Mouse (Mus musculus) G1E (cell line): ENCODE measurements around the gene Gpatch8. TPM values are rescaled to one million over a fixed set of nuclear protein-coding genes. Genes with fewer than 3 reads are reported as not detected.

Source experiments
- ATAC-seq: 2 replicates; pipeline ENCODE4 v1.8.0; 2016; ENCODE audit warnings: mild to moderate bottlenecking; ENCODE audit not compliant: insufficient number of reproducible peaks, poor library complexity, low FRiP score, severe bottlenecking; ENCODE audit errors: extremely low read depth
- DNase-seq: peaks from one replicate; pipeline ENCODE4 v3.0.0; 2012; ENCODE audit warnings: low spot score
- H3K27me3 ChIP-seq: 2 replicates; pipeline ENCODE4 v1.6.1; 2012; ENCODE audit warnings: mild to moderate bottlenecking, low read length, inconsistent platforms; ENCODE audit not compliant: insufficient read depth
- H3K36me3 ChIP-seq: replicated peaks from 2 replicates; pipeline ENCODE3; 2012; ENCODE audit warnings: mild to moderate bottlenecking, inconsistent platforms
- H3K4me1 ChIP-seq: 2 replicates; pipeline ENCODE4 v1.6.1; 2012; ENCODE audit warnings: low read depth, low read length, inconsistent platforms, mixed read lengths; ENCODE audit not compliant: insufficient read depth
- H3K4me3 ChIP-seq: 2 replicates; pipeline ENCODE4 v1.5.1; 2012; ENCODE audit warnings: low read depth, mild to moderate bottlenecking, inconsistent platforms, low read length, moderate library complexity, mixed read lengths
- H3K9me3 ChIP-seq: replicated peaks from 2 replicates; pipeline ENCODE4 v1.6.1; 2012; ENCODE audit warnings: inconsistent platforms
- CTCF ChIP-seq: IDR thresholded peaks from 2 replicates; pipeline ENCODE4 v1.5.1; 2012; ENCODE audit warnings: low read depth, low read length, inconsistent platforms, mixed read lengths
- GATA1 ChIP-seq: IDR thresholded peaks from 2 replicates; pipeline ENCODE4 v1.6.1; 2012; ENCODE audit warnings: borderline replicate concordance, low read length, inconsistent platforms, mixed read lengths
- GATA2 ChIP-seq: IDR thresholded peaks from 2 replicates; pipeline ENCODE4 v1.6.1; 2012; ENCODE audit warnings: low read depth, low read length, inconsistent platforms, borderline replicate concordance
- POLR2AphosphoS5 ChIP-seq: IDR thresholded peaks from 2 replicates; pipeline ENCODE4 v1.6.1; 2012; ENCODE audit warnings: low read depth, low read length, inconsistent platforms; ENCODE audit not compliant: insufficient replicate concordance
- TAL1 ChIP-seq: conservative IDR thresholded peaks from 2 replicates; pipeline ENCODE4 v1.6.1; 2012; ENCODE audit warnings: low read depth, low read length, inconsistent platforms, mixed read lengths
- polyA plus RNA-seq: library from polyadenylated mRNA; stranded (reverse); fragments of >175 nt; gene quantifications from 2 replicates; pipeline ENCODE4 v1.2.3, GENCODE M21; 2012
- total RNA-seq, 2 experiments: library from RNA; stranded (forward) in 1 of 2; stranded (reverse) in 1 of 2; fragments of 200-1000 nt in 1 of 2; fragments of >200 nt in 1 of 2; fragmentation: Nextera tagmentation in 1 of 2; gene quantifications; 2 replicates each; pipeline ENCODE4 v1.2.3; 2014 to 2017

Gpatch8 gene
- total and polyA plus RNA-seq, 3 experiments = 16.1 to 69.2 (median 26.0) TPM

- H3K9me3 ChIP-seq = peaks cover 14% of the 10 kb centered on the region
- no peak overlapping the region for H3K4me3 ChIP-seq
- peak; percentile 70 for DNase-seq
- peaks cover 40% of the 10 kb centered on the region for H3K27me3 ChIP-seq
- H3K4me1 ChIP-seq = peaks cover 44% of the 10 kb centered on the region
- TF ChIP-seq CTCF (peak; percentile 53), GATA1 (no peak), POLR2AphosphoS5 (no peak), TAL1 (no peak), GATA2 (no peak)
- ATAC-seq = 0 out of 2 replicates have a peak, but pooled peaks have one; percentile 17
- peaks cover 36% of the 10 kb centered on the region for H3K36me3 ChIP-seq
Measured at GRCm38 (mm10) chr11:102434406-102434805, 121.8 kb downstream of the Gpatch8 start.

- TF ChIP-seq GATA1 = no peak
- TF ChIP-seq CTCF = no peak
- TF ChIP-seq POLR2AphosphoS5 = no peak
- no peak for TF ChIP-seq GATA2
- Histone ChIP-seq H3K9me3 (peaks cover 14% of the 10 kb centered on the region), H3K27me3 (peaks cover 40% of the 10 kb centered on the region), H3K4me3 (no peak overlapping the region), H3K4me1 (peaks cover 47% of the 10 kb centered on the region), H3K36me3 (peaks cover 36% of the 10 kb centered on the region)
- DNase-seq (no peak), ATAC-seq (no peak)
Measured at GRCm38 (mm10) chr11:102433866-102434265, 122.3 kb downstream of the Gpatch8 start.

GRCm38 (mm10) chr11:102432896-102433295 lies 123.3 kb downstream of the Gpatch8 start:
- peaks cover 8% of the 10 kb centered on the region for H3K9me3 ChIP-seq
- TF ChIP-seq POLR2AphosphoS5 (no peak), GATA2 (no peak), CTCF (no peak), GATA1 (no peak), TAL1 (no peak)
- DNase-seq = no peak
- peaks cover 41% of the 10 kb centered on the region for H3K4me1 ChIP-seq
- 0 out of 2 replicates have a peak overlapping the region, but pooled peaks have one; percentile 11 for H3K4me3 ChIP-seq
- no peak for ATAC-seq
- H3K36me3 ChIP-seq = peaks cover 36% of the 10 kb centered on the region
- H3K27me3 ChIP-seq = peaks cover 31% of the 10 kb centered on the region

- H3K9me3 ChIP-seq = peaks cover 2% of the 10 kb centered on the region
- peaks cover 25% of the 10 kb centered on the region for H3K27me3 ChIP-seq
- DNase-seq (no peak), ATAC-seq (no peak)
- H3K4me3 ChIP-seq = peak overlapping the region; percentile 42; the same call in 1 of the 2 replicates
- peaks cover 36% of the 10 kb centered on the region for H3K4me1 ChIP-seq
- H3K36me3 ChIP-seq = peaks cover 36% of the 10 kb centered on the region
- no peak for TF ChIP-seq TAL1
- TF ChIP-seq GATA1 = no peak
- no peak for TF ChIP-seq GATA2
- TF ChIP-seq POLR2AphosphoS5 = no peak
- no peak for TF ChIP-seq CTCF
Measured at GRCm38 (mm10) chr11:102432115-102432843, 123.9 kb downstream of the Gpatch8 start.

GRCm38 (mm10) chr11:102431728-102432114 lies 124.5 kb downstream of the Gpatch8 start:
- Histone ChIP-seq H3K27me3 (peaks cover 24% of the 10 kb centered on the region), H3K36me3 (peaks cover 36% of the 10 kb centered on the region), H3K4me3 (no peak overlapping the region; the same call in 1 of the 2 replicates), H3K4me1 (peaks cover 36% of the 10 kb centered on the region), H3K9me3 (no peaks in the 10 kb centered on the region)
- DNase-seq = no peak
- TF ChIP-seq GATA1 (no peak), GATA2 (no peak), CTCF (no peak), POLR2AphosphoS5 (no peak), TAL1 (no peak)
- no peak for ATAC-seq

- peaks cover 27% of the 10 kb centered on the region for H3K27me3 ChIP-seq
- peak; percentile 73 for DNase-seq
- H3K4me1 ChIP-seq = peaks cover 36% of the 10 kb centered on the region
- TF ChIP-seq GATA1 = no peak
- TF ChIP-seq CTCF = peak; percentile 60
- H3K4me3 ChIP-seq = peak overlapping the region; percentile 72
- peaks cover 31% of the 10 kb centered on the region for H3K36me3 ChIP-seq
- ATAC-seq = no peak
- no peaks in the 10 kb centered on the region for H3K9me3 ChIP-seq
Measured at GRCm38 (mm10) chr11:102431018-102431645, 125.1 kb downstream of the Gpatch8 start.
